Comparison of ENCODE assay signal across 15 mouse cellular contexts in the genomic region with DNA sequence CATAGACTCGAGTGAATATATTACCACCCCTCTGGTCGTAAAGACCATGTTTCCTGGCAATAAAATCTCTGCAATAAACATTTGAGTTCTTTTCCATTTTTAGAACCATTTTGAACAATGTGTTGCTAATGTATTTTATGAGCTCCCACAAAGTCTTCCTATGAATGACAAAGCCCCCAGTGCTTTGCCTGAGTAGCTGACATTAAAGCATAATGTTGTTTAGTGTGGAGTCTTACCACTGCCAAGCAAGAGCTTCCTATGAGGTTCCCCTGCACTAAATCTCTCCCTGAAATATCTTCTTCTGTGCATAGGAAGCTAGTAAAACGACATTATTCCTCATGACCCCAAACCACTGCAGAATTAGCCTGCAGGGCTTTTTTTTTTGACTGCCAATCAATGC.
"Had no signal": no experiment of that assay in that cellular context is flagged by ENCODE, and none has a peak within 500 bp of the region (broad histone marks: within the 10 kb centered on the region; RNA-seq: fewer than 3 reads in every experiment).

No protein-coding gene starts in this region.

- H3K27me3 ChIP-seq: neural tube, embryonic 15.5 days; stomach, embryonic 15.5 days had no signal

- H3K27ac ChIP-seq: neural tube, embryonic 15.5 days; stomach, embryonic 15.5 days; stomach, postnatal 0 days had no signal

- H3K4me2 ChIP-seq: neural tube, embryonic 15.5 days; stomach, embryonic 15.5 days had no signal

- H3K9ac ChIP-seq: neural tube, embryonic 15.5 days; stomach, embryonic 15.5 days had no signal

- H3K9me3 ChIP-seq: neural tube, embryonic 15.5 days; stomach, embryonic 15.5 days had no signal

- H3K4me1 ChIP-seq: neural tube, embryonic 15.5 days; stomach, embryonic 15.5 days had no signal

- H3K36me3 ChIP-seq: neural tube, embryonic 15.5 days; stomach, embryonic 15.5 days had no signal

- H3K4me3 ChIP-seq: neural tube, embryonic 15.5 days; stomach, embryonic 15.5 days had no signal

- DNase-seq: retina, postnatal 1 day; right cerebral cortex, adult 18-20 months; right cerebral cortex, postnatal 14 days; right cerebral cortex, postnatal 25 days; right cerebral cortex, postnatal 4 days; spleen, adult 18-20 months; thymus, adult 18-20 months; thymus, adult 2 months; thymus, postnatal 14 days; thymus, postnatal 25 days; thymus, postnatal 36 days; thymus, postnatal 4 days had no signal
